Mouse (Mus musculus) cerebellum, adult 2 months (tissue): ENCODE measurements around the gene Stx6. TPM values are rescaled to one million over a fixed set of nuclear protein-coding genes. Genes with fewer than 3 reads are reported as not detected.
A peak's percentile ranks its signal among the peaks of the same experiment; 100 is the strongest.

Source experiments
- DNase-seq, 2 experiments: peaks; one replicate each; pipeline ENCODE4 v3.0.0; 2021
- H3K27ac ChIP-seq: fragments of 200-500 bp; 2 replicates; pipeline ENCODE4 v1.5.1; 2012; ENCODE audit warnings: low read length, control low read depth, inconsistent platforms; ENCODE audit not compliant: insufficient read depth
- H3K27me3 ChIP-seq: fragments of 200-500 bp; 2 replicates; pipeline ENCODE4 v1.6.1; 2012; ENCODE audit warnings: inconsistent platforms, mild to moderate bottlenecking, low read length, moderate library complexity; ENCODE audit not compliant: control insufficient read depth, insufficient read depth
- H3K4me1 ChIP-seq: fragments of 200-500 bp; 2 replicates; pipeline ENCODE4 v1.6.1; 2011; ENCODE audit warnings: low read length; ENCODE audit not compliant: control insufficient read depth, insufficient read depth
- H3K4me3 ChIP-seq: fragments of 200-500 bp; replicated peaks from 2 replicates; pipeline ENCODE3; 2011; ENCODE audit warnings: mild to moderate bottlenecking, low read depth, low read length, control low read depth; ENCODE audit not compliant: insufficient read depth
- CTCF ChIP-seq: fragments of 200-500 bp; IDR thresholded peaks from 2 replicates; pipeline ENCODE4 v1.5.1; 2011; ENCODE audit warnings: low read depth, mild to moderate bottlenecking, control low read depth, low read length, moderate library complexity, borderline replicate concordance; ENCODE audit not compliant: insufficient read depth
- POLR2A ChIP-seq: fragments of 200-500 bp; IDR thresholded peaks from 2 replicates; pipeline ENCODE4 v1.6.1; 2011; ENCODE audit warnings: low read length, control low read depth, borderline replicate concordance; ENCODE audit not compliant: insufficient read depth
- WGBS: fragments of 180-500 bp; shearing (Covaris S2); methylation state at CpG from one replicate; pipeline ENCODE4 v1.1.7; 2018; 5-methylcytosine and 5-hydroxymethylcytosine counted together
- polyA plus RNA-seq: library from polyadenylated mRNA; depleted of rRNA; stranded (reverse); fragments of >200 nt; gene quantifications from 2 replicates; pipeline ENCODE4 v1.2.3, GENCODE M21; 2012

The Stx6 gene
- polyA plus RNA-seq, 1 experiment = 83.2 TPM

DNA sequence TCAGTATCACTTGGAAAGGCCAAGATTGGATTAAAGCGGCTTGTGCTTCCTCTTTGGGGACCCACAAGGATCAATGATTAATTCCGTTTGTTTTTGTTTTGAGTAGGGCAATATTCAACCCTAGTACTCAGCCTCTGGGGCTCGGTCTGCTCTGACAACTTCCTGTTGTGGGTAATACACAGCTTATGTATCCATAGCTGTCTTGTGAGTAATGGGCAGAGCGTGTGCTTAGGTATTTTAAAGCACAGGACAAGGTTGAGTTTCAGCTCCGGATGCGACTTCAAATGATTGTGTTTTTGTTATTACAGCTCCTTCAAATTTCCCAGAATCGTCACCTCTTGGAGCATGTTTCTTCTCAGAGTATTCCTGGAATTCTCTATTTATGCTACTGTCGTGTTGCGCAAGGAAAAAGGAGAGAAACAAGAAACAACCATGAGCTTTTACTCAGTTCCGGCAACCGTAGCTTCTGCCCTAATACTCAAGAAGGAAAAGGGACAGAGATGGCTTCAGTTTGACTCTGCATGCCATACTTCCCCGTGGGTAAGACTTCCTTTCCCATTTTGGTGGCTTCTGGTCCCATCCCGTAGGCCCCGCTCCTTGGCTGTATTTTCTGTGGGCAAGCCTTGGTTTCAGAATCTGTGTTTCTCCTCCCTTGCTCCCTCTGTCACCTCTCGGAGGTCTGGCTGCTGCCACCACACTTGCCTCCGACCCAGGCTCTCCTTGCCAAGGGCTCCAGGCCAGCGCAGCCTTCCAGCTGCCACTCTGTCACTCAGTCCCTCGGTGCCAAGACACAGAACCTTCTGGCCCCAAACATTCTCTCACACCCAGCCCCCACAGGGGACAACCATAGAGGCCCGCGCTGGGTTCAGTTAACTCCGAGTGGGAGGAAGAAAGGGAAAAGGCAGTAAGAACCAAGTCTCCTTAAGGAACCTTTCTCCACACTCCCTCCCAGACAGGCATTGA is 36.3 kb upstream of the Stx6 start:
- no peak overlapping the region for H3K27ac ChIP-seq
- H3K27me3 ChIP-seq = no peaks in the 10 kb centered on the region
- peak; percentile 79 to 84 for DNase-seq
- no peak overlapping the region for H3K4me3 ChIP-seq
- TF ChIP-seq CTCF = no peak
- TF ChIP-seq POLR2A = no peak
- peaks cover 11% of the 10 kb centered on the region for H3K4me1 ChIP-seq
- 47% methylated on average over 21 of the region's 21 CpGs for WGBS

DNA sequence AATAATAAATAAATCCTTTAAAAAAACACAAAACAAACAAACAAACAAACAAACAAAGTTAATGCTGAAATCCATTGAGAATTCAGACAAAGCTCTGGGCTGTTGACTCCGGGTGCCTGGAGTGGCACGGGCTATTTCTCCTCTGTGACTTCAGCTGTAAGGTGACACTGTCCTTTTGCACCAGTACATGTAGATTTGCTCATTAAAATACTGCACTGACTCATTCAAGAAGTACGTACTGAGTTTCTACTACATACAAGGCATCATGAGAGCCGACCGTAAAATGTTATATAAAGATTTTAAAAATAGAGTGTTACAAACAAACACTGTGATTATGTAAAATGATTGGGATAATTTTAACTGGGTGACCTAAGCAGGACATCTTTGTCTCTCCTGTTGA is 34.1 kb upstream of the Stx6 start:
- TF ChIP-seq CTCF (no peak), POLR2A (no peak)
- Histone ChIP-seq H3K27ac (no peak overlapping the region), H3K4me3 (no peak overlapping the region), H3K27me3 (no peaks in the 10 kb centered on the region), H3K4me1 (peaks cover 11% of the 10 kb centered on the region)
- no peak for DNase-seq
- 96% methylated on average over 5 of the region's 5 CpGs for WGBS

DNA sequence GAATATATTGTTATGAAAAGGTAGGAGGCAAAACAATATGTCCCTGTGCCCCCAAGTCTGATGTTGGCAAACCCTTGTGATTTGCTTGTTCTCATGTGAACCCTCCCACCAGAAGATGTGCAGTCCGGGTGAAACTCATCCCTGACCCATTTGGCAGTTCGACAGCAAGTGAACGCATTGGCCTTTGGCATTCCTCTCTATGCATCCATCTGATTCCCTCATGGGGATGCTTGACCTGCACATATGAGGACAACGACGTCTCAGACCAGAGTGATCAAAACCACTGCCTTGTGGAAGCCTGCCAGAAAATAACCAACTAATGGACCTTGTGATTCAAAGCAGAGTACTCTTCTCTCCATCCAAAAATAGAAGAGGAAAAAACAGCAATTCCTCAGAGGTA is 31.8 kb upstream of the Stx6 start:
- H3K4me1 ChIP-seq = peaks cover 11% of the 10 kb centered on the region
- TF ChIP-seq CTCF (no peak), POLR2A (no peak)
- no peak overlapping the region for H3K4me3 ChIP-seq
- 40% methylated on average over 5 of the region's 5 CpGs for WGBS
- H3K27me3 ChIP-seq = no peaks in the 10 kb centered on the region
- no peak overlapping the region for H3K27ac ChIP-seq
- no peak for DNase-seq

DNA sequence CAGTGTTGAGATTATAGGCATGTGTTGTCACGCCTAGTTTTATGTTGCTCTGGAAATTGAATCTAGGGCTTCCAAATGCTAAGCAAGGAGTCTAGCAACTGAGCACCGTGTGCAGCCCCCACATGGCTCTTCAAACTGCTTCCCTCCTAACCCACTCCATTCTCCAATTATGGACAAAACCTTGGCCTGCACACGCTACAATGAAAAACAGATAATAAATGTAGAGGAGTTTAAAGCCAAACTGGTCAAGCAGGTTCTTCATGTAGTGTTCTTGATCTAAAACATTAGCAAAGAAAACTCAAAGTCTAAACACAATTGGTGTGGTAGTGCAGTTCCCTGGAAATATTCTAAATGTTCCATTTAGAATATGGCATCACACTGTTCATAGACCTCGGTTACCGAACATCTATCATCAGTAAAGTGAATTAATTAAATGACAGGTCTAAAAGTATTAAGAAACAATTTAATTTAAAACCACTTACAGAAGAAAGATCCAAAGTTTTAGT is 31.0 kb upstream of the Stx6 start:
- WGBS = 96% methylated on average over 5 of the region's 5 CpGs
- no peak for DNase-seq
- H3K4me1 ChIP-seq = peaks cover 6% of the 10 kb centered on the region
- H3K27me3 ChIP-seq = no peaks in the 10 kb centered on the region
- no peak overlapping the region for H3K4me3 ChIP-seq
- no peak overlapping the region for H3K27ac ChIP-seq
- TF ChIP-seq POLR2A (no peak), CTCF (no peak)

DNA sequence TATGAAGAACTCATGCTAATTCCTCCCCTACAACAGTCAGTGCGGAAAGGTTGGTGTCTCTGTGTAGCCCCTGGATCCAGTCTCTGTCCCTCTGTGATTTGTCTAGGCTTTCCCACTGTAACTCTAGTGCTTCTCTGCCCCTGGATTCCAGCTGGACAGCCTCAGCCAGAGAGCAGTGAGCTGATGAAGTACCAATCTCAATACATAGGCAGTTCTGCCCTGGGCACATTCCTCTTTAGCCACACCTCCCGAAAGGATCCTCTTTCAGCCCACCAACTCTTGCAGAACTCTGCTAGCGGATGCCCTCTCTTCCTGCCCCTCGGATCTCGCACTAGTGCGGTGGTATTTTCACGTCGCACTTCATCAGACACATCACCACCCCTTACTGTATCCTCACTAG is 23.6 kb upstream of the Stx6 start:
- Histone ChIP-seq H3K4me1 (peaks cover 6% of the 10 kb centered on the region), H3K4me3 (no peak overlapping the region), H3K27ac (no peak overlapping the region), H3K27me3 (no peaks in the 10 kb centered on the region)
- TF ChIP-seq POLR2A (no peak), CTCF (no peak)
- WGBS = 85% methylated on average over 8 of the region's 8 CpGs
- DNase-seq = no peak

DNA sequence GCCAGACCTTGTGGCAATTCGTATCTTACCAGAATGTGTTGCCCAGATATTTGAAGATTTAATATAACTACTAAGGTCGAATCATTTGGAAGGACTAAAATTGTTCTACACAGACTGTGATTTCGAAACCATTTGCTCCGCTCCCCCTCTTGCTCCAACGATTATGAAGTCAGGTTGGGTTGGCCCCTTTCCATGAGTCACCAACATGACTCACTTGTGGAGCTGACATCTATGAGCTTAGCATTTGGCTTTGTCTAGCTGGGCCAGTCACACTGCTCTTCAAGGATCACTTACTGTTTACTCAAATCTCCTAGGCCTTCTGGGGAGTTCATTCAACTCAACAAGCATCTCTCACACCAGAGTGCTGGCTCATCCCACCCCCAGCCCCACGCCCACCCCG is 19.7 kb upstream of the Stx6 start:
- 62% methylated on average over 7 of the region's 7 CpGs for WGBS
- H3K27ac ChIP-seq = no peak overlapping the region
- DNase-seq = peak; percentile 27 to 56
- H3K4me3 ChIP-seq = no peak overlapping the region
- H3K27me3 ChIP-seq = no peaks in the 10 kb centered on the region
- H3K4me1 ChIP-seq = peaks cover 6% of the 10 kb centered on the region
- TF ChIP-seq CTCF (no peak), POLR2A (no peak)

DNA sequence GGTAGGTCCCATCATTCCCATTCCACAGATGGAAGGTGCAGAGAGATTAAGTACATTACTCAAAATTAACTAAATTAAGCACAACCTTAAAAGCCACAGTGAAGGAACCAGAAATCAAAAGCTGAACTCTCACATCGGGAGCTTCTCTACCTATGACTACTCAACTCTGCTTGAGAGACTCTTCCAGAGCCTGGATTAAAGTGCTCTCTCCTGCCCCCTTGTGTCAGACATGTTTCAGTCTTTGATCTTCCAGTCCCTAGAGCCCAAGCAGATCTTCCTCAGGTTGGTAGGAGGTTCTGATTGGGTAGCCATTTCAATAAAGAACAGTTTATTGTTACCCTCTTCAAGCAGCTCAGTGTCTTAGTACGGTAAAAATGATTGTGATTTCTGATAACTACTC is 18.4 kb upstream of the Stx6 start:
- H3K27ac ChIP-seq = no peak overlapping the region
- no peak overlapping the region for H3K4me3 ChIP-seq
- TF ChIP-seq CTCF = peak; percentile 67
- TF ChIP-seq POLR2A = no peak
- H3K27me3 ChIP-seq = no peaks in the 10 kb centered on the region
- DNase-seq = peak; percentile 70 to 75
- peaks cover 6% of the 10 kb centered on the region for H3K4me1 ChIP-seq
- 60% methylated on average over 2 of the region's 2 CpGs for WGBS

DNA sequence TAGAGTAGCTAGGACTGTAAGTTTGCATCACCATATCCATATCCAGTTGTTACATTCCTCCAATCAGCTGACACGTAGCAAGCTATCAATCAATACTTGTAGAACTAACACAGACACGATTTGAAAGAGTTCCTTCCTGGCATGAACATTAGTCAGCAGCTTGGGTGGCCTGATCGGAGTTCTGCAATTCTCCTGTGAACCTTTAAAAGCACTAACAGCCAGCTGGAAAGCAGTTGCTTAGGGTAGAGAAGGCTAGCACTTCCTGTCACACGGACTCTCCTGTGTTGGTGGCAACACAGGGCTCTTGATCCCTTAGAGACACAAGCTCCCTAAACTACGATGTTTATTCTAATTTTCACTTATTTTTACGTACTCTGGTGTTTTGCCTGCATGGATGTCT is 12.9 kb upstream of the Stx6 start:
- no peak for DNase-seq
- no peaks in the 10 kb centered on the region for H3K27me3 ChIP-seq
- H3K4me1 ChIP-seq = no peaks in the 10 kb centered on the region
- H3K27ac ChIP-seq = no peak overlapping the region
- TF ChIP-seq POLR2A (no peak), CTCF (no peak)
- 64% methylated on average over 6 of the region's 6 CpGs for WGBS
- no peak overlapping the region for H3K4me3 ChIP-seq
